Mouse (Mus musculus) ES-E14 (cell line): ENCODE data around the gene Ppp3ca.

Experiments used
- CHD2 ChIP-seq: IDR thresholded peaks from 2 replicates; pipeline ENCODE4 v1.6.1; 2014; ENCODE audit warnings: mild to moderate bottlenecking, low read depth, low read length, inconsistent platforms
- HCFC1 ChIP-seq: IDR thresholded peaks from 2 replicates; pipeline ENCODE4 v1.6.1; 2012; ENCODE audit warnings: low read length, inconsistent platforms, borderline replicate concordance; ENCODE audit not compliant: insufficient read depth
- MAFK ChIP-seq: IDR thresholded peaks from 2 replicates; pipeline ENCODE4 v1.6.1; 2014; ENCODE audit warnings: mild to moderate bottlenecking, low read depth, low read length, inconsistent platforms; ENCODE audit not compliant: insufficient read depth
- ZC3H11A ChIP-seq: IDR thresholded peaks from 2 replicates; pipeline ENCODE4 v1.6.1; 2012; ENCODE audit warnings: low read depth, mild to moderate bottlenecking, inconsistent platforms, low read length, borderline replicate concordance
- ZNF384 ChIP-seq: IDR thresholded peaks from 2 replicates; pipeline ENCODE4 v1.6.1; 2012; ENCODE audit warnings: low read depth, low read length, inconsistent platforms

GRCm38 (mm10) chr3:136756137-136756536 is 86.2 kb downstream of the Ppp3ca start:
- no peak for TF ChIP-seq HCFC1
- no peak for TF ChIP-seq ZNF384
- no peak for TF ChIP-seq ZC3H11A
- no peak for TF ChIP-seq CHD2
- TF ChIP-seq MAFK, result no peak
